Mouse (Mus musculus): ENCODE data around the gene Enox1. TPM values are rescaled to one million over a fixed set of nuclear protein-coding genes. Genes with fewer than 3 reads are reported as not detected.

The Enox1 gene
- polyA plus RNA-seq, 1 experiment from 2014 or later = 37.1 TPM

- no peak overlapping the region for H3K4me3 ChIP-seq
- no peak for ATAC-seq (ENCODE audit: low FRiP score, low read depth)
- no peak overlapping the region for H3K27ac ChIP-seq
- no peak overlapping the region for H3K4me2 ChIP-seq (replicated peaks)
- no peaks in the 10 kb centered on the region for H3K9me3 ChIP-seq
- H3K4me1 ChIP-seq = no peaks in the 10 kb centered on the region
- no peaks in the 10 kb centered on the region for H3K27me3 ChIP-seq (replicated peaks)
- no peak overlapping the region for H3K9ac ChIP-seq
- peaks cover 5% of the 10 kb centered on the region for H3K36me3 ChIP-seq
- 94% methylated on average over 1 of the region's 1 CpGs for WGBS
These were observed 444.2 kb downstream of the Enox1 start for GRCm38 (mm10) chr14:77600773-77601172.

GRCm38 (mm10) chr14:77601446-77601845 lies 444.9 kb downstream of the Enox1 start:
- 93% methylated on average over 2 of the region's 2 CpGs for WGBS
- ATAC-seq (ENCODE audit: low FRiP score, low read depth) = no peak
- H3K9me3 ChIP-seq = no peaks in the 10 kb centered on the region
- peaks cover 8% of the 10 kb centered on the region for H3K36me3 ChIP-seq
- H3K9ac ChIP-seq = no peak overlapping the region
- H3K4me2 ChIP-seq (replicated peaks) = no peak overlapping the region
- no peaks in the 10 kb centered on the region for H3K4me1 ChIP-seq
- no peaks in the 10 kb centered on the region for H3K27me3 ChIP-seq (replicated peaks)
- no peak overlapping the region for H3K27ac ChIP-seq
- H3K4me3 ChIP-seq = no peak overlapping the region

- H3K4me1 ChIP-seq = no peaks in the 10 kb centered on the region
- H3K36me3 ChIP-seq = peaks cover 8% of the 10 kb centered on the region
- ATAC-seq (ENCODE audit: low FRiP score, low read depth) = no peak
- H3K27ac ChIP-seq = no peak overlapping the region
- H3K9ac ChIP-seq = no peak overlapping the region
- H3K4me3 ChIP-seq = no peak overlapping the region
- H3K9me3 ChIP-seq = no peaks in the 10 kb centered on the region
- H3K27me3 ChIP-seq (replicated peaks) = no peaks in the 10 kb centered on the region
- 80% methylated on average over 5 of the region's 5 CpGs for WGBS
- H3K4me2 ChIP-seq (replicated peaks) = no peak overlapping the region
These were observed 451.7 kb downstream of the Enox1 start for GRCm38 (mm10) chr14:77608182-77608839.

GRCm38 (mm10) chr14:77615201-77615600 lies 458.6 kb downstream of the Enox1 start:
- no peaks in the 10 kb centered on the region for H3K27me3 ChIP-seq (replicated peaks)
- H3K9me3 ChIP-seq = no peaks in the 10 kb centered on the region
- H3K27ac ChIP-seq = no peak overlapping the region
- H3K4me3 ChIP-seq = no peak overlapping the region
- H3K4me1 ChIP-seq = peaks cover 5% of the 10 kb centered on the region; the same call in 1 of the 2 replicates
- ATAC-seq (ENCODE audit: low FRiP score, low read depth) = no peak
- H3K4me2 ChIP-seq (replicated peaks) = no peak overlapping the region
- H3K9ac ChIP-seq = no peak overlapping the region
- H3K36me3 ChIP-seq = no peaks in the 10 kb centered on the region
- 94% methylated on average over 16 of the region's 16 CpGs for WGBS

- Histone ChIP-seq H3K27me3 (replicated peaks) (no peaks in the 10 kb centered on the region), H3K9me3 (no peaks in the 10 kb centered on the region), H3K36me3 (no peaks in the 10 kb centered on the region), H3K9ac (no peak overlapping the region), H3K4me1 (peaks cover 5% of the 10 kb centered on the region; the same call in 1 of the 2 replicates), H3K27ac (no peak overlapping the region), H3K4me3 (no peak overlapping the region), H3K4me2 (replicated peaks) (no peak overlapping the region)
- no peak for ATAC-seq (ENCODE audit: low FRiP score, low read depth)
- WGBS = 55% methylated on average over 6 of the region's 6 CpGs
These were observed 460.7 kb downstream of the Enox1 start for GRCm38 (mm10) chr14:77617250-77617649.

- no peaks in the 10 kb centered on the region for H3K9me3 ChIP-seq
- H3K9ac ChIP-seq = no peak overlapping the region
- WGBS = 82% methylated on average over 13 of the region's 13 CpGs
- H3K36me3 ChIP-seq = no peaks in the 10 kb centered on the region
- H3K27me3 ChIP-seq (replicated peaks) = no peaks in the 10 kb centered on the region
- H3K4me3 ChIP-seq = no peak overlapping the region
- no peak for ATAC-seq (ENCODE audit: low FRiP score, low read depth)
- H3K4me2 ChIP-seq (replicated peaks) = no peak overlapping the region
- H3K27ac ChIP-seq = no peak overlapping the region
- peaks cover 5% of the 10 kb centered on the region; the same call in 1 of the 2 replicates for H3K4me1 ChIP-seq
These were observed 461.7 kb downstream of the Enox1 start for GRCm38 (mm10) chr14:77618131-77618805.

GRCm38 (mm10) chr14:77621473-77622264 lies 465.1 kb downstream of the Enox1 start:
- no peaks in the 10 kb centered on the region for H3K9me3 ChIP-seq
- H3K27ac ChIP-seq = no peak overlapping the region
- ATAC-seq (ENCODE audit: low FRiP score, low read depth) = no peak
- no peak overlapping the region for H3K4me2 ChIP-seq (replicated peaks)
- no peak overlapping the region for H3K9ac ChIP-seq
- H3K4me1 ChIP-seq = peaks cover 5% of the 10 kb centered on the region; the same call in 1 of the 2 replicates
- no peaks in the 10 kb centered on the region for H3K27me3 ChIP-seq (replicated peaks)
- no peaks in the 10 kb centered on the region for H3K36me3 ChIP-seq
- H3K4me3 ChIP-seq = no peak overlapping the region
- 75% methylated on average over 4 of the region's 4 CpGs for WGBS

GRCm38 (mm10) chr14:77626557-77627507 lies 470.3 kb downstream of the Enox1 start:
- Histone ChIP-seq H3K4me2 (replicated peaks) (no peak overlapping the region; the same call in 1 of the 2 replicates), H3K9me3 (no peaks in the 10 kb centered on the region), H3K4me3 (no peak overlapping the region), H3K27me3 (replicated peaks) (no peaks in the 10 kb centered on the region), H3K4me1 (peaks cover 9% of the 10 kb centered on the region; the same call in 1 of the 2 replicates), H3K27ac (no peak overlapping the region), H3K9ac (no peak overlapping the region), H3K36me3 (no peaks in the 10 kb centered on the region)
- ATAC-seq (ENCODE audit: low FRiP score, low read depth) = peak; percentile 39; the same call in 1 of the 2 replicates
- WGBS = 28% methylated on average over 12 of the region's 12 CpGs

GRCm38 (mm10) chr14:77632466-77633171 lies 476.1 kb downstream of the Enox1 start:
- no peak overlapping the region for H3K4me3 ChIP-seq
- H3K27me3 ChIP-seq (replicated peaks) = no peaks in the 10 kb centered on the region
- no peak overlapping the region for H3K9ac ChIP-seq
- ATAC-seq (ENCODE audit: low FRiP score, low read depth) = no peak
- H3K9me3 ChIP-seq = no peaks in the 10 kb centered on the region
- H3K4me1 ChIP-seq = peaks cover 26% of the 10 kb centered on the region
- H3K4me2 ChIP-seq (replicated peaks) = no peak overlapping the region
- WGBS = 92% methylated on average over 10 of the region's 10 CpGs
- no peaks in the 10 kb centered on the region for H3K36me3 ChIP-seq
- no peak overlapping the region for H3K27ac ChIP-seq

- 88% methylated on average over 2 of the region's 2 CpGs for WGBS
- H3K27ac ChIP-seq = no peak overlapping the region
- no peak for ATAC-seq (ENCODE audit: low FRiP score, low read depth)
- H3K4me1 ChIP-seq = peaks cover 23% of the 10 kb centered on the region
- no peaks in the 10 kb centered on the region for H3K9me3 ChIP-seq
- H3K4me3 ChIP-seq = no peak overlapping the region
- no peak overlapping the region for H3K9ac ChIP-seq
- no peaks in the 10 kb centered on the region for H3K36me3 ChIP-seq
- no peaks in the 10 kb centered on the region for H3K27me3 ChIP-seq (replicated peaks)
- H3K4me2 ChIP-seq (replicated peaks) = no peak overlapping the region
These were observed 476.6 kb downstream of the Enox1 start for GRCm38 (mm10) chr14:77633172-77633542.

- ATAC-seq (ENCODE audit: low FRiP score, low read depth) = no peak
- WGBS = 32% methylated on average over 6 of the region's 6 CpGs
- no peak overlapping the region for H3K27ac ChIP-seq
These were observed 480.4 kb downstream of the Enox1 start for GRCm38 (mm10) chr14:77636931-77637330.

More at GRCm38 (mm10) chr14:77636931-77637330, 480.4 kb downstream of the Enox1 start:
- H3K4me1 ChIP-seq = peaks cover 23% of the 10 kb centered on the region
- H3K27me3 ChIP-seq (replicated peaks) = no peaks in the 10 kb centered on the region
- H3K4me3 ChIP-seq = no peak overlapping the region
- no peaks in the 10 kb centered on the region for H3K9me3 ChIP-seq
- no peaks in the 10 kb centered on the region for H3K36me3 ChIP-seq
- H3K4me2 ChIP-seq (replicated peaks) = no peak overlapping the region
- no peak overlapping the region for H3K9ac ChIP-seq

Data from neural tube, embryonic 12.5 days (tissue).